Mouse (Mus musculus): Measurements from ENCODE around the gene Cilp2. TPM values are rescaled to one million over a fixed set of nuclear protein-coding genes. Genes with fewer than 3 reads are reported as not detected.

Gene Cilp2
- polyA plus RNA-seq, 1 experiment from 2014 or later, result 0.42 TPM

- no peaks in the 10 kb centered on the region for H3K9me3 ChIP-seq (ENCODE audit: control insufficient read depth, low read depth, low read length)
- H3K27ac ChIP-seq (ENCODE audit: low read length), result no peak overlapping the region
- H3K4me3 ChIP-seq (ENCODE audit: low read depth, low read length), result no peak overlapping the region
- H3K27me3 ChIP-seq (ENCODE audit: control insufficient read depth, insufficient read depth, low read length), result no peaks in the 10 kb centered on the region
- H3K4me1 ChIP-seq (ENCODE audit: control insufficient read depth, insufficient read depth, low read length), result 0 out of 2 replicates have a peak, but pooled peaks cover 4% of the 10 kb centered on the region
- 94% methylated on average over 2 of the region's 2 CpGs for WGBS
- H3K4me2 ChIP-seq (replicated peaks; ENCODE audit: low read depth, low read length), result no peak overlapping the region
- H3K9ac ChIP-seq (replicated peaks; ENCODE audit: low read depth, low read length), result no peak overlapping the region
- no peak for ATAC-seq (ENCODE audit: insufficient number of reproducible peaks, insufficient read depth, low FRiP score, low read depth)
- peaks cover 21% of the 10 kb centered on the region for H3K36me3 ChIP-seq (ENCODE audit: control insufficient read depth, insufficient read depth, low read length)
Observed at GRCm38 (mm10) chr8:69906260-69906659, 18.8 kb upstream of the Cilp2 start.

GRCm38 (mm10) chr8:69904096-69904495 is 16.6 kb upstream of the Cilp2 start:
- 78% methylated on average over 8 of the region's 8 CpGs for WGBS
- Histone ChIP-seq H3K27ac (ENCODE audit: low read length) (no peak overlapping the region), H3K4me2 (replicated peaks; ENCODE audit: low read depth, low read length) (no peak overlapping the region), H3K9ac (replicated peaks; ENCODE audit: low read depth, low read length) (no peak overlapping the region), H3K9me3 (ENCODE audit: control insufficient read depth, low read depth, low read length) (no peaks in the 10 kb centered on the region), H3K27me3 (ENCODE audit: control insufficient read depth, insufficient read depth, low read length) (no peaks in the 10 kb centered on the region), H3K36me3 (ENCODE audit: control insufficient read depth, insufficient read depth, low read length) (peaks cover 7% of the 10 kb centered on the region; the same call in 1 of the 2 replicates), H3K4me3 (ENCODE audit: low read depth, low read length) (peak overlapping the region; percentile 75; the same call in 1 of the 2 replicates), H3K4me1 (ENCODE audit: control insufficient read depth, insufficient read depth, low read length) (peaks cover 11% of the 10 kb centered on the region; the same call in 1 of the 2 replicates)
- ATAC-seq (ENCODE audit: insufficient number of reproducible peaks, insufficient read depth, low FRiP score, low read depth), result no peak

- Histone ChIP-seq H3K9ac (replicated peaks; ENCODE audit: low read depth, low read length) (peak overlapping the region; percentile 65), H3K4me3 (ENCODE audit: low read depth, low read length) (peak overlapping the region; percentile 75), H3K4me2 (replicated peaks; ENCODE audit: low read depth, low read length) (peak overlapping the region; percentile 98), H3K4me1 (ENCODE audit: control insufficient read depth, insufficient read depth, low read length) (peaks cover 11% of the 10 kb centered on the region; the same call in 1 of the 2 replicates), H3K27ac (ENCODE audit: low read length) (peak overlapping the region; percentile 91), H3K36me3 (ENCODE audit: control insufficient read depth, insufficient read depth, low read length) (peaks cover 4% of the 10 kb centered on the region; the same call in 1 of the 2 replicates), H3K9me3 (ENCODE audit: control insufficient read depth, low read depth, low read length) (no peaks in the 10 kb centered on the region), H3K27me3 (ENCODE audit: control insufficient read depth, insufficient read depth, low read length) (no peaks in the 10 kb centered on the region)
- under 1% methylated on average over 45 of the region's 45 CpGs for WGBS
- ATAC-seq (ENCODE audit: insufficient number of reproducible peaks, insufficient read depth, low FRiP score, low read depth), result peak; percentile 87
Observed at GRCm38 (mm10) chr8:69903063-69903542, 15.6 kb upstream of the Cilp2 start.

GRCm38 (mm10) chr8:69902163-69903062 is 14.9 kb upstream of the Cilp2 start, which contains the start of the genes Tssk6, Ndufa13 and Yjefn3:
TSS of gene Tssk6 (plus strand) at chr8:69902184.
TSS of gene Ndufa13 (minus strand) at chr8:69902558.
TSS of gene Yjefn3 (minus strand) at chr8:69902712.
- H3K9me3 ChIP-seq (ENCODE audit: control insufficient read depth, low read depth, low read length), result no peaks in the 10 kb centered on the region
- peak; percentile 14 for ATAC-seq (ENCODE audit: insufficient number of reproducible peaks, insufficient read depth, low FRiP score, low read depth)
- H3K27me3 ChIP-seq (ENCODE audit: control insufficient read depth, insufficient read depth, low read length), result no peaks in the 10 kb centered on the region
- WGBS, result 3% methylated on average over 88 of the region's 89 CpGs
- H3K4me1 ChIP-seq (ENCODE audit: control insufficient read depth, insufficient read depth, low read length), result peaks cover 11% of the 10 kb centered on the region; the same call in 1 of the 2 replicates
- peak within 1 kb of the TSS; percentile 98 for H3K4me2 ChIP-seq (replicated peaks; ENCODE audit: low read depth, low read length)
- peak within 1 kb of the TSS; percentile 91 for H3K27ac ChIP-seq (ENCODE audit: low read length)
- H3K9ac ChIP-seq (replicated peaks; ENCODE audit: low read depth, low read length), result peak within 1 kb of the TSS; percentile 68
- no peaks in the 10 kb centered on the region; the same call in 1 of the 2 replicates for H3K36me3 ChIP-seq (ENCODE audit: control insufficient read depth, insufficient read depth, low read length)
- H3K4me3 ChIP-seq (ENCODE audit: low read depth, low read length), result peak within 1 kb of the TSS; percentile 75

- peak overlapping the region; percentile 91 for H3K27ac ChIP-seq (ENCODE audit: low read length)
- peak overlapping the region; percentile 98 for H3K4me2 ChIP-seq (replicated peaks; ENCODE audit: low read depth, low read length)
- H3K4me3 ChIP-seq (ENCODE audit: low read depth, low read length), result peak overlapping the region; percentile 75
- H3K9ac ChIP-seq (replicated peaks; ENCODE audit: low read depth, low read length), result peak overlapping the region; percentile 68
- no peaks in the 10 kb centered on the region for H3K27me3 ChIP-seq (ENCODE audit: control insufficient read depth, insufficient read depth, low read length)
- peak; percentile 80 for ATAC-seq (ENCODE audit: insufficient number of reproducible peaks, insufficient read depth, low FRiP score, low read depth)
- no peaks in the 10 kb centered on the region for H3K9me3 ChIP-seq (ENCODE audit: control insufficient read depth, low read depth, low read length)
- H3K4me1 ChIP-seq (ENCODE audit: control insufficient read depth, insufficient read depth, low read length), result peaks cover 11% of the 10 kb centered on the region; the same call in 1 of the 2 replicates
- H3K36me3 ChIP-seq (ENCODE audit: control insufficient read depth, insufficient read depth, low read length), result 0 out of 2 replicates have a peak, but pooled peaks cover 2% of the 10 kb centered on the region
- WGBS, result 3% methylated on average over 41 of the region's 41 CpGs
Observed at GRCm38 (mm10) chr8:69901484-69902162, 14.1 kb upstream of the Cilp2 start.

GRCm38 (mm10) chr8:69900895-69901451 is 13.5 kb upstream of the Cilp2 start:
- Histone ChIP-seq H3K27me3 (ENCODE audit: control insufficient read depth, insufficient read depth, low read length) (no peaks in the 10 kb centered on the region), H3K4me1 (ENCODE audit: control insufficient read depth, insufficient read depth, low read length) (peaks cover 11% of the 10 kb centered on the region; the same call in 1 of the 2 replicates), H3K4me2 (replicated peaks; ENCODE audit: low read depth, low read length) (peak overlapping the region; percentile 98), H3K27ac (ENCODE audit: low read length) (peak overlapping the region; percentile 91), H3K9ac (replicated peaks; ENCODE audit: low read depth, low read length) (peak overlapping the region; percentile 68), H3K4me3 (ENCODE audit: low read depth, low read length) (peak overlapping the region; percentile 75), H3K9me3 (ENCODE audit: control insufficient read depth, low read depth, low read length) (no peaks in the 10 kb centered on the region), H3K36me3 (ENCODE audit: control insufficient read depth, insufficient read depth, low read length) (0 out of 2 replicates have a peak, but pooled peaks cover 2% of the 10 kb centered on the region)
- no peak for ATAC-seq (ENCODE audit: insufficient number of reproducible peaks, insufficient read depth, low FRiP score, low read depth)
- 16% methylated on average over 12 of the region's 12 CpGs for WGBS

- no peaks in the 10 kb centered on the region for H3K27me3 ChIP-seq (ENCODE audit: control insufficient read depth, insufficient read depth, low read length)
- no peaks in the 10 kb centered on the region for H3K9me3 ChIP-seq (ENCODE audit: control insufficient read depth, low read depth, low read length)
- no peak for ATAC-seq (ENCODE audit: insufficient number of reproducible peaks, insufficient read depth, low FRiP score, low read depth)
- no peak overlapping the region for H3K4me2 ChIP-seq (replicated peaks; ENCODE audit: low read depth, low read length)
- H3K4me3 ChIP-seq (ENCODE audit: low read depth, low read length), result no peak overlapping the region
- peaks cover 11% of the 10 kb centered on the region; the same call in 1 of the 2 replicates for H3K4me1 ChIP-seq (ENCODE audit: control insufficient read depth, insufficient read depth, low read length)
- H3K27ac ChIP-seq (ENCODE audit: low read length), result no peak overlapping the region
- H3K9ac ChIP-seq (replicated peaks; ENCODE audit: low read depth, low read length), result no peak overlapping the region
- 88% methylated on average over 2 of the region's 2 CpGs for WGBS
- H3K36me3 ChIP-seq (ENCODE audit: control insufficient read depth, insufficient read depth, low read length), result peaks cover 2% of the 10 kb centered on the region; the same call in 1 of the 2 replicates
Observed at GRCm38 (mm10) chr8:69899876-69900275, 12.4 kb upstream of the Cilp2 start.

Data from stomach, embryonic 14.5 days (tissue).